Mouse (Mus musculus) heart, postnatal 25 days (tissue): ENCODE data around the gene Bicd2. TPM values are rescaled to one million over a fixed set of nuclear protein-coding genes. Genes with fewer than 3 reads are reported as not detected.

Source experiments
- DNase-seq: peaks from one replicate; pipeline ENCODE4 v3.0.0; 2022; ENCODE audit warnings: low spot score
- intact Hi-C: fragments of 180-260 bp; cut with DNase I; formaldehyde crosslinking; loops from one replicate; pipeline ENCODE4 v1.15.1; 2025
- total RNA-seq, 2 experiments: library from RNA; stranded (reverse); gene quantifications; 2 replicates each; pipeline ENCODE4 v1.2.3; 2021

Gene Bicd2
- total RNA-seq: 10 to 100 TPM; 74.7 to 76.9 TPM

DNA sequence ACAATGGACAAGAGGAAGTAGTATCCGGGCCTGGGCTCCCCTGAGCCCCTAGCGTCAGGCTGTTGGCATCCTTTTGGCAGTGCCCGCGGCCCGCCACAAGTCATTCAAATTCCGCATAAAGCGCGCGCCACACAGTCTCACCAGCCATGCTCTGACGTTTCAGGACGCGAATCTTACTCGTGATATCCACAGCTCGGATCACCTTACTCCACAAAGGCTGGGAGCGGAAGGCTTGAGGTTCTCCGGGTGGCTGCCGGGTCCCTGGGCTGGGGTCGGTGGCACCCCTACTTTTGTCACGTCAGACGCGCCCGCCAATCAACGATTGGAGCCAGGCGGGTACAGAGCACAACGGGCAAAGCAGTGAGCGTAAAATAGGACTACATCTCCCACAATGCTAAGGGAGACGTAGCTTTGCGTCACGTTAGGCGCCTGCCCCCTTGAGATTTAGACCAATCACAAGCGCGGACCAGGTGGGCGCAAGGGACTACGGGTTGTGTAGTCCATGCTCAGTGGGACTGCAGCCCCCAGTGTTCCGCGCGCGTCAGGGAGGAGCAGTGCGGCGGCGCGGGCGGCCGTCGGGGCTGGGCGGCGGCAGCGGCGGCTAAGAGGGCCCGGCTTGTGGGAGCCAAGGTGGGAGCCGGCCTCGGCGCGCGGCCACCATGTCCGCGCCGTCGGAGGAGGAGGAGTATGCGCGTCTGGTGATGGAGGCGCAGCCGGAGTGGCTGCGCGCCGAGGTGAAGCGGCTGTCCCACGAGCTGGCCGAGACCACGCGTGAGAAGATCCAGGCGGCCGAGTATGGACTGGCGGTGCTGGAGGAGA lies at the start of gene Bicd2:
Gene Bicd2 (plus strand): TSS at position 574 of the 819 bp plus-strand sequence.
- intact Hi-C loops: loop anchor here (2.0 to 10.0 kb wide), 3 partner anchors 30 to 311 kb away; partner anchors contain the start of genes Cenpp, Ecm2 and Nol8
- peak; percentile 94 for DNase-seq

DNA sequence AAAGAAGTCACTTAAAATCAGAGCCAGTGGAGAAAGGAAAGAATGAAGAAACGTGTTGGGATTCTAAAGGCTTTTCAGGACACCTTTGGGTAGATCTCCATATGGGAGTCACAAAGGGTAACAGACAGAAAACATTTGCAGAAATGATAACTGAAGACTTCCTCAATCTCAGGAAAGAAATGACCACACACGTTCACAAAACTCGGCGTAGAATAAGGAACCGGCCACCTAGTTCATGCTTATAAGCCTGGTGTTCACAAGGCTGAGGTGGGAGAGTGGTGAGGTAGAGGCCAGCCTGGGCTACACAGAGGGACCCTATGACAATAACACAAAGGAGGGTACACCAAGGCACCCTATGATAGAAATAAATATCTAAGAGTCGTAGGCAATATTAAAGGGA lies 49.4 kb upstream of the Bicd2 start:
- intact Hi-C loops: no loop called here
- DNase-seq: no peak

DNA sequence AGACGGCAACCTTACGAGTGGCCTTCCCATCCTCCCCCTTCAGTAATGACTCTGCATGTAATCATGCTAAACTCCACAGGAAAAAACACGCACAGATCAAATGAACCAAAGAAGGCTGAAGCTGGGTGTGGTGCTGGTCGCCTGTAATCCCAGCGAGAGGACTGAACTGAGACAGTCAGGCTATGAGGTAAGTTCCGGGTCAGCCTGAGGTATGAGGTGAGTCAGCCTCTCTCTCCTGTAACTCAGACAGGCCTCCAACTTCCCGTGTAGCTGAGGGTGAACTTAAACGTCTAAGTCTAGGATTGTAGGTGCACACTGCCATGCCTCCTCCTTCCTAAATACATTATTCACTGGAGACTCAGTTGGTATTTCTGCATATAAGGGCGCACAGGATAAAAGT lies 47.3 kb upstream of the Bicd2 start:
- no peak for DNase-seq
- intact Hi-C loops: no loop called here

DNA sequence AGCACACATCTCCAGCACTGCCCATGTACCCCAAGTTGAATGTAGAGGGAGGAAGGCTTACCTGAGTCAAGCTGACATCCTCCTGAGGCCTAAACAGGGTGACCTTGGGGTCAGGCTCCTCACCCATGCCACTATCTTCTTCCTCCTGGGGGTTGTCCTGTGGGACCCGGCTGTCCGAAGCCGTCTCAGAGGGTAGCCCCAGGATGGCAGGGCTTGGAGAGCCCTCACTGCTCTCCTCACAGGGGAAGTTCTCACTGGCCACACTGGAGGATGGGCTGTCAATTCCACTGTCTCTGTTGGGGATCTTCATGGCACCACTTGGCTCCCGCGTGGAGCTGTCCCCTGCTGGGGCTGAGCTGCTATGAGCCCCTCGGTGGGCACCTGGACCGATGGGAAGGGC lies 45.1 kb upstream of the Bicd2 start:
- intact Hi-C loops: no loop called here
- no peak for DNase-seq

DNA sequence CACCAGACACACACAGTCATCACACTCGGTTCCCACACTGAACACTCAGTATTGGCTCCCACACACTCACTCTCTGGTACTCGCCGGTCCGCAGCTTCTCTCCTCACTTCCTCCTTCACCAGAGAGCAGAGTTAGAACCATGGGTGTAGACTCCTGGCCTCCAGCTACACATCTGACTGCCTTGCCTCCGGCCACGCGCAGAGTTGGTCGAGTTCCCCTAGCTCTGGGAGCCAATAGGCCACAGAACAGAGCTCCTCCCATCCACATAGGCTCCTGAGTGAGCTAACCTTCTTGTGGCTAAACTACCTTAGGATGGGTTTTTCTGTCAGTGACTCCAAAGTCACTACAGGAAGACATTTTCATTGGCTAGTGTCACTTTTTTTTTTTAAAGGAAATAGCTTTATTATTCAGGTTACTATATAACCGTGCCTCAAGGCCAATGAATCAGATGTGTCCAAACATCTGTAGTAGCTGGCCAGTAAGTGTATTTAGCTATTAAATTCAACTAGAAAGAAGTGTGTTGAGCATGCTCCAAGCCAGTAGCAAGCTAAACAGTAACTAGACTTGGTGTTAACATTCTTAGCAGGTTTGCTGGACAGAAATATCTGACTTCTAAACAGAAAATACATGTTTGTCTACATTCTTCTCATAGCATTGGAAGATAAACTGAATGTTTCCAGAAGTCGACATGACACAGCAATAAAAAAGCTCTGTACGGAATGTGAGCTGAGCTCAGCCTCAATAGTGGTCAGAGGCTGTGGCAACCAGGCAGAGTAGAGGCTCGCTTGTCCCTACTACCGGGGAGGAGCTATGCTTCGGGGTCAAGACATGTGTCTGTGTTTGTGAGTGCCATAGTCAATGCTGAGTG lies 42.6 kb upstream of the Bicd2 start:
- intact Hi-C loops: no loop called here

DNA sequence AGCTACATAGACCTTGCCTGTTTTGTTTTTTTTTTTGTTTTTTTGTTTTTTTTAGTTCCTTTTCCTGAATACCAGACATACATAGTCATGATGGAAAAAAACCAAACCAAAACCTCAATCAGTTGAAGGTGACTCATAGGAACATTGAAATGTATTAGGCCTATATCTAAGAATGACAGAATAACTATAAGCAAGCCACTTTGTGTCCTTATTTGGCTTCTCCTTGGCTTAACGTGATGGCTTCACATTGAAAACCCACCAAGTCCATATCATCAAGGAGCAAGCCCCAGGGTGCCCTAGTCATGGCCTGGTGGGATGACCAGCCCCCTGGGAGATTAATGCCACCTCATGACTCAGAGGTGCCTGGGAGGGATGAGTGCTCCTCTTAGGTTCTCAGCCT lies 40.6 kb upstream of the Bicd2 start:
- intact Hi-C loops: no loop called here
- DNase-seq: no peak

More for the DNA sequence above, 42.6 kb upstream of the Bicd2 start:
- DNase-seq: no peak

DNA sequence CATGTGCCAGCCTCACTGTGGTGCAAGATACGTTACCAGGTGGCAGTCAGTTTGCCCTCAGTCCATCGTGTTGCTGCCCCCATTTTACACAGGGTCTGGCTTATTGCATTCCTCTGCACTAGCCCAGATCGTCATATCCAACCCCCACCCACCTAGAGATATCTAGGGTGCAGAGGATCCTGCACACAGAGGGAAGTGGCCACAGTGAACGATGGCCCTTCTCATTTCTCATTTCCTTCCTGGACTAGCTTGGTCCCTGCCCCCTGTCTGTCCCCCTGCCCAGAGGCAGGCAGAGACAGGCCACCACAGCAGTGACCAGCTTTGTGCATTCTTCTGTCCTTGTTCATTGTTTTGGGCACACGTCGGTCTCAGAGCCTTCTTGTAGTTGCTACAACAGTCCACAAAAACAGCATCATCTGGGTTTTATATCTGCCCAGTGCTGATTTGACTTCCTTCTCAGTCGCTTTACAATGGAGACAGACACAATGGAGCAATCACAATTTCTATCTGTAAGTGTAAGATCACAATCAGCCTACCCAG lies 34.5 kb upstream of the Bicd2 start:
- DNase-seq: no peak
- intact Hi-C loops: no loop called here

DNA sequence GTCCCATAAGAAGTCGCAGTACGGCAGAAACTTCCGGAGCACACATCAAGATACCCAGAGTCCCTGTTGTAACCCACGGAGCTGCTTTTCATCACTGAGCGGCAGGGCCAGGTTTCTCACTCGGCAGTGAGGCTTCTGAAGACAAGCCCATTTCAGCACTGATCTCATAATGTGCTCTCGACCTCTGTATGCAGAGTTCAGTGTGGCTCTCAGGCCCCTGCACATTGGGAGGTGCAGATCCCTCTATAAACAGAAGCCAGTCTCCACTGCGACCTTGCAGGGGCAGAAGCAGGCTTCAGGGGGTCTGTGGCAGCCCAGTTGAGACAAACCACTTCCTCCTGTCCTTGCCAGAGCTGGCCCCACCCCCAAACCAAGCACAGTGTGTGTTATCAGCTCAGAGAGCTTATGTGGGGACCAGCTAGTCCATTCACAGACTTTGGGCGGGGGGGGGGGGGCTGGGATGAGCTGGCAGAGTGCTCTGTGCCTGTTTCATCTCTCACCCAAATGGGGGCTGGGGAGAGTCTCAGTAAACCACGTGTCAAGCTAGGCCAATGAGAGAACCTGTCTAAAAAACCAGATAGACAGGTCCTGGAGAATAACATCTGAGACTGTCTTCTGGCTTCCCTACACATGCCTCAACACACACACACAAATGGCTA lies 33.9 kb upstream of the Bicd2 start:
- DNase-seq: no peak
- intact Hi-C loops: no loop called here

DNA sequence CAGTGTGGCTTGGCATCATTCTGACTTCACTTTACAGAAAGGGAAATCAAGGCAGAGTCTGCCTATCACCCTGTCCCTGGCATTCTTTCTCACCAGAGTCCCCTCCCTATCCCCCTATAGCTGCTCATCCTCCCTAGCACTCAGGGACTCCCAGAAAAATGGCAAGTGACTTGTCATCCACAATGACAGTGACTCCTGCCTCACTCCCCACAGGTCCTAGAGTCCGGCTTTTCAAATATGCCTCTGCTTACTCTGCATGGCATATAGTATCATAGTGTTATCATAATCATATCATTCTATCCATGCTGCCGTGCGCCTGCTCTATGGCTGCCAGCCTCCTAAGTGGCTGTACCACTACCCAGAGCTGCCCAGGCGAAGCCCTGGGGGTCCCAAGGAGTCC lies 33.2 kb upstream of the Bicd2 start:
- intact Hi-C loops: no loop called here
- DNase-seq: no peak

DNA sequence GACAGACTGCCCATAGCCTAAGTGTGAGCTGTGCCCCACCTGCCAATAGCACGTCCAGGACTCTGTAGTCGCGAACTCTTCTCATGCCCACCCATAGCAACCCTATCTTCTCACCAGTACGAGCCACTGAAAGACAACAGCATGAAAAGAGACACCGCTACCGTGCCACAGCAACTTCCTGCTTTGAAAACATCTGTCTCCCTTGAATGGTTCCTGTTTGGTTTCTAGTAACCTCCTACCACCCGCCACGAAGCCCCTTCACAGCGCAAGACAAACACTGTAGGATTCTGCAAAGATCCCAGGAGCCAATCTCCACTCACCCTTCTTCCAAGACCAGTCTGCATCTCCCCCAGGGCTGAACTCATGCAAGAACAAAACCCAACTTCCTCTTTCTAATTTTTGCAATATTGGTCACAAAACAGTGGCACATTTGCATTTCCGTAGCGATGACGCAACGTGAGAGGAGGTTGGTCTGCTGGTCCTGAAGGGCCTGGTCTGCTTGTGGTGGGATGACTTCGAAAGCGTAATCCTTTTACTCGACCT lies 32.5 kb upstream of the Bicd2 start:
- intact Hi-C loops: no loop called here
- no peak for DNase-seq

DNA sequence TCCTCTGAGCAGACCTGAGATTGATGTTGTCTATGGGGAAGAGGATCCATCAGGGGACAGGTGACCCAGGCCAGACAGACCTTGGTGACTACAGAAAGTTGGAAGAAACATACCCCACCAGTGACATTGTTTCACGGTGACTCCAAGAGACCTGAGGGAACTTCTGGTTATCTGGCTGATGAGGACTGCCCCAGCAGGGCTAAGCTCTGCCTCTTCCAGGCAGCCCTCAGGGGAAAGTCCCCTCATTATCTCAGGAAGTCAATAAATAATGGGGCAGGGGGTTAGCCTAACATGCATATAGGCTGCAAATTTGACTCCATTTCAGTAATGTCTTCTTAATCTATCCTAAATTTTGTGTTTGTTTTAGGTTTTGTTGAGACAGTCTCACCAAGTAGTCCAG lies 31.9 kb upstream of the Bicd2 start:
- intact Hi-C loops: no loop called here
- DNase-seq: no peak

DNA sequence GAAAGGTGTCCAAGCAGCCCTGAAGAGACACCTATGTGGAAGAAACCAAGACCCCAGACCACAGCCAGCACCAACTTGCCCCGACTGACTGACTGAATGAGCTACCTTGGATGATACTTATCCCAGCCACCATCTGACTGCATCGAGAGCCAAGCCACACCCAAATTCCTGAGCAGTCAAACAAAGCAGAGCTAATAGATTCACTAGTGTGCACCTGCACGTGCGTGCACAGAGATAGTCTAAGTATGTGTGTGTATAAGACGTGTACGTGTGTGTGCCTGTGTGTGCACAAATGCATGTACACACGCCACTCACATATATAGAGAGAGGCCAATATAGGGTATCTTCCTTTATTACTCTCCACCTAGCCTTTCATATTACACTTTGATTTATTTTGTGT lies 29.7 kb upstream of the Bicd2 start:
- DNase-seq: no peak

DNA sequence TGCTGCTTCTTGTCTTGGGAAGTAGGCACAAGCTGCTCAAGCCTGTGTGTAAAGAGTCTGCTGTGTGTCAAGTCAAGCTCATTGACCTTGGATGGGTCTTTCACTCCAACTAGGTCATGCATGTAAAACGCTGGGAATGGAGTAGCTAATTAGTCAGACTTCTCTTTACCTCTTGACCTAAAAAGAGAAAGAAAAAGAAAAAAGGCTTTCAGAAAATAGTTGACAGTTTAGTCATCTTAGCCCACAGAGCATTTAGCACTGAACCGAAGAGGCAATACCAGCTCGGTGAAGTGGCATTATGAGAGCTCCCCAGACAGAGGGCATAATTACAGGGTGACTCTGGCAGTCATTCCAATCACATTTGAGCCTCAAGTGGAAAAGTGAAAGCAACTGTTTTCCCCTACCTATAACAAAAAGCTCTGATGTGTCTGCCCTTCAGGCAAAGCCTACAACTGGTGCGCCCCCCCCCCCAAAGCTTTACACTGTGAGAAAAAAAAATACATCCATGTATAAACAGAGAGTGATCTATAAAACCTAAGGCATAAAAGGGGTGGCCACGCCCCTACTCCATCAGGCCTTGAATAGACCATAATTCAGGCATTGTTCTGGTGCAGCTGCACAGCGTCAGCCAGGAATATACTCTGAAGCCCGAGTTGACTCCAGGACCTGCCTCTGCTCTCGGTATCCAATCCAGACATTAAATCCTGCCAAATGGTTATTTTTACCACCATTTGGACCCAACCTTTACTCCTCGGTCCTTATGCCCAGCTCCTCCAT lies 24.8 kb upstream of the Bicd2 start:
- intact Hi-C loops: no loop called here
- DNase-seq: no peak

More for the DNA sequence above, 29.7 kb upstream of the Bicd2 start:
- intact Hi-C loops: no loop called here

DNA sequence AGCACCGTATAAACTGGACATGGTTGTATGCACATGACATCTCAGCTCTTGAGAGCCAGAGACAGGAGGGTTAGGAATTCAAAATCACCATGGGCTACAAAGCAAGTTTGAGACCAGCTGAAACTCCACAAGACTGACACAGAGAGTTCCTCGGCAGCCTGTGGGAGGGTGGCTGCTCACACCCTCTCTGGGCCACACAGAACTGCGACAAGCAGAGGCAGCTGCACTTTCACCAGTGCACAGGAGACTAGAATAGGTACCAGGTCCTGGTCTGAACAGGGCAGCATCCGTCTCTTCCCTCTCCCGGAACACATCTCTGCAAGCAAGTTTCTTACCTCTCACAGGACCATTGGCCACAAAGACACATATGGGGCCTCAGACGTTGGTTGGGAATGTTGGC lies 23.9 kb upstream of the Bicd2 start:
- intact Hi-C loops: no loop called here
- no peak for DNase-seq

DNA sequence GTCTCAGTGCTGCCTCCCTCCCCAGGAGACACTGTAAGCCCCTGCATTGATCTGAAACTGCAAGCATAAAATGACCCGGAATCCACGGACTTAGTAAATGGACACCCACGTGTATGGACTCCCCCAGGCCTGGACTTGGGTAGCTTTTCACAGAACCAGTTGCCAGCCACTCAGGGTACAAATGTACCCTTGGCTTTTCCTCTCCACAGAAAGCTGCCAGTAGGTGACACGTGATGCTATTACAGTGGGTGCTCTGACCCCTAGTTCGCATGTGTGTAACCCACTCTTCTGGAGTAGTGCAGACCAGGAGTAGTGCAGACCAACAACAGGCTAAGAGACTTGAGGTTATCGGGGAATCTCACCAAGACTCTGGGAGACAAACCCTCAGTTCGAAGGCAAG lies 23.5 kb upstream of the Bicd2 start:
- intact Hi-C loops: no loop called here
- DNase-seq: no peak

DNA sequence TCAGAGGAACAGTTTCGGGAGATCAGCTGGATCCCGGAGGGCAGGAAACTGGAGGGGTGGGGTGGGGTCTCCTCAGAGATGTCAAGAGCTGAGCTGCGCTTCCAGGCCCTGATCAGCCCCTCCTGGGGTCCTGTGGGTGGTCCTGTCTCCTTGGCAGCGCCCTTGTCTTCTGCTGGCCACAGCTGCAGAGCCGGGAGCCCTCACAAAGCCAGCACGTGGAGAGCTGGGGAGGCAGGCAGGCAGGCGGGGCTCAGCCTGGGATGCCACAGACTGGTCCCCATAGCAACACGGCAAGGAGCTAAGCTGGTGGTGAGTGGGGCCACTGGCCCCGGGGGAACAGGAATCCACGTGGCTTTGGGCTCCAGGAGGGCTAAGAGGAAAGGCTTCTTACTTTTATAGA lies 21.3 kb upstream of the Bicd2 start, which contains the start of gene Fgd3:
Gene Fgd3 (minus strand): TSS at position 272 of the 400 bp plus-strand sequence.
- no peak for DNase-seq
- intact Hi-C loops: no loop called here

DNA sequence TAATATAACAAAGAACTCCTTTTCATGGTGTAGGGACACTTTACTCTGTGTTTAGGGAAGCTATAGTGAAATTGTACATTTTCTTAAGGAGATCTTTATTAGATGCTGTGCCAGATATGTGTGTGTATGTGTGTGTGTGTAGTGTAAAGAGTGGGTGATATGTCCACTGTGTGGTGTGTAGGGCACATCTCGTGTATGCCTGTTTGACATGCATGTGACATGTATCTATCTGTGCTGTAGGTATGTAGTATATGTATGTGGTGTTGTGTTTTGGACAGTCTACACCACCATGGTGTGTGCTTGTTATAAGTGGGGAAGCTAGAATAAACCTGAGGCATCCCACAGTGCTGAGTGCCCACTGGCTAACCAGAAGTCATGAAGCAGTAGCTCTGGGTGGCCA lies 20.9 kb upstream of the Bicd2 start:
- no peak for DNase-seq
- intact Hi-C loops: no loop called here

DNA sequence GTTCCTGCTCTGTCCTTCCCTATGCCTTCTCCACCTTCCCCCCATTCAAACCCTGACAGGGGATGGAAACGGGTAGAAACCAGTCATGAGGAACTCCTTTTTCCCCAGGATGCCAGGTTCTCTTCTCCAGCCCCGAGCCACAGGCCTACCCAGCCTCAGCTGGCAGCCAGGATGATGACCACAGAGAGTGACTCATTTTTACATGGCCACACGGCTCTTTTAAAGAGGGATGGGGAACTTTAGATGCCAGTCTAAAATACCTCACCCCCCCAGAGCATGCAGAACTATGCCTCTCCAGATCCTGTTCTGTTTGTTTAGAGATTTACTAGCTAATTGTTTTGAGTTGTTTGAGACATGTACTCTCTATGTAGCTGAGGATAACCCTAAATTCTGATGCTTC lies 19.9 kb upstream of the Bicd2 start:
- intact Hi-C loops: no loop called here
- DNase-seq: no peak

DNA sequence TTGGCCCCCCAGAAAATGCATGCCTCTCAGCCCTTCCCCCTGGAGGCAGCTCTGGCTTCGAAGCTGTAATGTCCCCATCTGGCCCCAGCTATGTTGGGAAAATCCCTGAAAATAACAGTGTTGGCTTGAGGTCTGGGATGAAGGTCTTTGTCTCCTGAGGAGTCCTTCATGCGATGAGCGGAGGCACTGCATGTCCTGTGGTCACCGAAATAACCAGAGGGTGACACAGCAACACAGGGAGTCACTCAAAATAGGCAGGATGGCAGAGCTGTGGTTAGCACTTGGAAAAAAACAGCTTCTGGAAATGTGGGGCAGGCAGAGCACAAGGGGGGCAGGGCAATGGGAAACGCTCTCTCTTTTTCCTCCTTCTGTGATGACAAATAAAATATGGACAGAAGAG lies 19.2 kb upstream of the Bicd2 start:
- DNase-seq: no peak
- intact Hi-C loops: no loop called here
